Mouse (Mus musculus) hindlimb bud, embryonic 11.5 days (tissue): ENCODE measurements around the gene Vangl2.

ENCODE experiments used
- DNase-seq: peaks from one replicate; pipeline ENCODE4 v3.0.0-alpha.2; 2012; ENCODE audit warnings: low read depth, low spot score; ENCODE audit errors: extremely low spot score

Vangl2 gene

DNA sequence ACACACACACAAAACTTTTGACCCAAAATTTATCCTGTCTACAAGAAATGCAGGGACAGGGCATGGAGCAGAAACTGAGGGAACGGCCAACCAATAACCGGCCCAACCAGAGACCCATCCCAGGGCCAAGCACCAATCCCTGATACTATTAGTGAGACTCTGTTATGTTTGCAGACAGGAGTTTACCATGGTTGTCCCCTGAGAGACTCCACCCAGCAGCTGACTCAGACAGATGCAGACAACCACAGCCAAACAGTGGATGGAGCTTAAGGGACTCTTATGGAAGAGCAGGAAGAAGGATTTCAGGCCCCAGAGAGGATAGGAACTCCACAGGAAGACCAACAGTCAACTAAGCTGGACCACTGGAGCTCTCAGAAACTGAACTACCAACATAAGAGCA lies 1.7 kb upstream of the Vangl2 start:
- no peak for DNase-seq

DNA sequence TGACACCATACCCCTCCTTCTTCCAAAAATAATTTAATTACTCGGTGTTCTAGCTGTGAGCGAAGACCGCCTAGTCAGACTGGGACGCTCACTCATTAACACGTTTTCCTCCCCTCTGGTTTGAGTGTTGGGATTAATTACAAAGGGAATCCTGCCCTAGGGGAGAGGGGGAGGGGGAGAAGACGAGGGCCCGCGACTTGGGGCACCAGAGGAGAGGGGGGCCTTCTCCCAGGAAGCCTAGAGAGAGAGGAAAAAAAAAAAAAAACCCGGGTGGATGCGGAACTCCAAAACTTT lies 488 bp downstream of the Vangl2 start:
- no peak for DNase-seq

DNA sequence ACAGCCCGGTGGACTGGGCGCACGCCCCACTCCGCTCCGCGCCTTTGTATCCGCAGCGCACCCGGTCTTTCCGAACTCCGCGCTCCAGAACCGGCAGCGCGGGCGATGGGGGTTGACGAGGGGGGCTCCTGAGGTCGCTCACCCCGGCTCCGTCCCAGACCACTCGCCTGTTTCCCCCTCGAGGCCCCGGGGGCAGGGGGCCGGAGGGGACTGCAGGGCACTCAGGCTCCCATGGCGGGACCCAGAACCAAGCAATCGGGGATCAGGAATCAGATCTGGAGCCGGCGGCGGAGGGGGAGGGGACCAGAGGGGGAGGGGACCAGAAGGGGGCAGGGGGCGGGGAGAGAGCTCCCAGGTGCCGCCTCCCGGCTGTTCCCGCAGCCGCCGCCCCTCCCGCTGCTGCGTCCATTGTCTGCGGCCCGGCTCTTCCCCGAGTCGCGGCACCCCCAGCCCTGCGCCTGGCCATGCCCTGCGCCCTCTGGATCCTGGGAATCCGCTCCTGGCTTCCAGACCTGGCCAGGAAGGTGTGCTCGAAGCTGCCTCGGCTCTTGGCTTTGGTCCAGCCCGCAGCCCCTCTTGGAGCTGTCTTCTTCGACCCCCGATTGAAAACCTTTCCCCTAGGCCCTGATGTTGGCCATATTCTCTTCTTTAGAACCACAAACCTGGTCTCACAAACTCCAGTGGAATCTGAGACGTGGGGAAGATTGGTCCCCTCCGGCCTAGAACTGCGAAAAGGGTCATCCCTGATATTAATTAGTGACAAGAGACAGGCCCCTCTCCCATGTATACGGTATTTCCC lies 1.0 kb downstream of the Vangl2 start:
- no peak for DNase-seq

DNA sequence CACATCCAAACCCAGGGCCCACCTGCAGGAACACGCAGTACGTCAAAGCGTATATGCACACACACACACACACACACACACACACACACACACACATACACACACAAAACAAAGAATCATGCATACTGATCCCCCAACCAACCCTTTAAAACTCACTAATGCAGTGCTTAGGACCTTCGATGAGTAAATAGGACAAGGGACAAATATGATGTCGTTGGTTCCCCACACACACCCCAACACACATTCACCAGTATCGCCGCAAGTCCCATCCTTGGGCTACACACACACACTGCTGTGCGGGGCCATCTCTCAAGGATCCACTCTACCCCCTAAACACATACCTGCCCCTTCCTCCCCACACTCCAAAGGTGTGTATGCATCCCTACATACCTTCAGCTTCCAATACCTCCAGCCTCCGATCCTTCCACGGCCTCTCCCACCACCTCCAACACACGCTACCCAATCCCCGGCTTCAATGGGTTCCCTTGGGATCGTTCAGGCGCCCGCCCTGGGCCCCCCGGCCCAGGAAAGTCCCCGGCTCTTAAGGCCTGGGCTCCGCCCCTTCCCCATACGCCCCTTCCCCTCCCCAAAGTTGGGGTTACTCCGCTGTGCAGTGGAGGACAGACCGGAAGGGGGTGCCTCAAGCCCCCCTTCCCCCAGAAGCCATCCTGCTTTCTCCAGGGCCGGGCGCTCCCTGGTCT lies 1.9 kb downstream of the Vangl2 start:
- DNase-seq, result no peak

DNA sequence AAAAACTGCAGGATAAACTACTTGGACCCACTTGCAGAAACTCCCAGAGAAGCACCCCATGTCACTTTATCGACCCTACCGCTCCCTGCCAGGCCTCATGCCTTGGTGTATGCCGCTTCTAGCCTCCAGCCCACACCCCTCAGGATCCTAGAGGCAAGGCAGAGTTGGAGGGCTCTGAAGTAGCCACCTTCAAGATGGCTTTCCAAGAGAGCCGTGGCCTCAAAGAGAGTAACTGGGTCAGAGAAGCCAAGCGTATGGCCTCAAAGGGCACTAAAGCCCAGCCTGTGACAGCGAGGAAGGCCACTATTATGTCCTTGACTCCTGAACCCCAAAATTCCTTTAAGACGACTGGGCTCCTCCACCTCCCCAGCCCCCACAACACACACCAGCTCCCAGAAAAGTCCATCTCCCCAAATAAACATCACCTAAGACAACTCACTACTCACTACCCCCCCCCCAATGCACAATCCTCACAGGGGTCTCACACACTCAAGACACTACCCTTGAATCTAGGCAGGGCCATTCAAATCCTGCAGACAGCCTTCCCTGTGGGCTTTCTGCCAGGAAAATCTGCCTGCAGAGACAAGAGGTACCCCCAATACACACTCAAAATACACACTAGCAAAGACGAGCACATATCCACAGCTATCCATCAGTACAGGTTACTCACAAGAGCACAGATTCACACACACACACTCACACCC lies 2.9 kb downstream of the Vangl2 start:
- DNase-seq, result no peak

DNA sequence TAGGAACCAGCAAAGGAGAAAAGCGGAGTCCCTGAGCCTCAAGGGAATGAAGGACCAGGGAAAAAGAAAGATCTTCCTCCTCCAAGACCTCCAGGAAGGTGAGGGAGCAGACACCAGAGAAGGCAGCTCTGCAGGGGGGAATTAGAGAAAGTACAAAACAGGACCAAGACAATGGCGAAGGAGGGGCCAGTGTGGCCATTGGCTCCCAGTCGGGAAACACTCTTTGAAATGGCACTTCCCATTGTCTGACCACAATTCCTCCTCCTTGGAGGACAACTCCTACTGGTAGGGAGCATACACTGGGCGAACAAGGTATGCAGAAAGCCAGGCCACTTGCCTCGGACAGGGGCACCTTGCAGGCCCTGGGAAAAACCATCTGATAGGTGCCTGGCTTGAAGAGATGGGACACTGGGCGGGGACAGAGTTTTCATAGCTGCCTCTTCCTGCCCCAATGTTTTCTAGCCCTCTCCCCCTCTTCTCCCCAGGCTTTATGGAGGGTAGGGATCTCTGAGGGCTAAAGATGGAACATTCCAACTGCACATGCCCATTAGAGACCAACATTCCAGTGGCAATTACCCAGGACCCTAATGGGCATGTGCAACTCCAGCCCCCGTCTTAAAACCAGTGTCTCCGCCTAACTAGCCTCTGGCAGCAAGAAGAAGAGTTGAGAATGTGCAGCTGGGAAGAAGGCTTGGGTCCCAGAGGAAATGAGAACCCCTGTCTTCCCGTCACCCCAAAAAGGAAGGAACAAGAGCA lies 3.9 kb downstream of the Vangl2 start:
- no peak for DNase-seq

DNA sequence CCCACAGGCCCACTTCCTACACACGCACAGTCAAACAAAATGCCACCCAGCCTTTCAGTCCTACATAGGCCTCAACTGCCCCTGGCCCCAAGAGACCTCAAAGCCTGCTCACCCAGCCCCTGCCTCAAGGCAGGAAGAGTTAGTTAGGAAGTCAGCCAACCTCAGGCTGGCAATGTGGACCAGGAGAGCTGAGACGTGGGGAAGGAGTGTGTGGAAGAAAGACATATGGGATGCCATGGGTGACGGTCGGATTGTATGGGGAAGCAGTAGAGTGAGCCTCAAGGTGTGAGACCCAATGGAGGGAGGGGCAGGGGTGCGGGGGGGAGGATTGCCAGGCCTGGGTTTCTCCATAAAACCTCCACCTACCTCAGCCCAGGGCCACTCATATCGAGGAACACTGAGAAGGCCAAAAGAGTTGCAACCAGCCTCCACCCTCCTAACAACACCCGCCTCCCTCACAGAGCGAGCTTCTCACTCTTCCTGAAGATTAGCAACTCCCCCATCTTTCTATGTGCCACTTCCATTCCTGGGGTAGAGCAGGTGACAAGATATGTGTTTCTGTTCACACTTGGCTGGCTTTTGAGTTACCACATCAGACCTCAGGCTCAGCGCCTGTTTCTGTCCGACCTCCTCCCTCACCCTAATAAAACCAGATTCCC lies 8.3 kb downstream of the Vangl2 start:
- DNase-seq, result no peak

DNA sequence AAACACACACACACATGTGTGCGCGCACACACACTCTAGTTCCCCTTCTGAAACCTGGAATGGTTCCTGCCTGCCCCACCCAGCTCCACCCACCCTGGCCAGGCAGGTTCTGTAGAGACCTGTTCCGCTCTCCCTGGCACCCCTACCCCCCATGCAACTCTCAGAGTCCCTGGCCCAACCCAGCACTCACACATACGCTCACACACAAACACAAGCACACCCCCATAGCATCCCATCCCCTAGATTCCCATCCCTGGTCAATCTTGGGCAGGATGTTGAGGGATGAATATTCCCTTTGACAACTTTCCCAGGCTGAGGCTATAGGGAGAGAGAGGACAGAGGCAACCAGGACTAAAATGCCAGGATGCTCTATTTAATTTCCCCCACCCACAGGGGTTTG lies 8.9 kb downstream of the Vangl2 start:
- no peak for DNase-seq

DNA sequence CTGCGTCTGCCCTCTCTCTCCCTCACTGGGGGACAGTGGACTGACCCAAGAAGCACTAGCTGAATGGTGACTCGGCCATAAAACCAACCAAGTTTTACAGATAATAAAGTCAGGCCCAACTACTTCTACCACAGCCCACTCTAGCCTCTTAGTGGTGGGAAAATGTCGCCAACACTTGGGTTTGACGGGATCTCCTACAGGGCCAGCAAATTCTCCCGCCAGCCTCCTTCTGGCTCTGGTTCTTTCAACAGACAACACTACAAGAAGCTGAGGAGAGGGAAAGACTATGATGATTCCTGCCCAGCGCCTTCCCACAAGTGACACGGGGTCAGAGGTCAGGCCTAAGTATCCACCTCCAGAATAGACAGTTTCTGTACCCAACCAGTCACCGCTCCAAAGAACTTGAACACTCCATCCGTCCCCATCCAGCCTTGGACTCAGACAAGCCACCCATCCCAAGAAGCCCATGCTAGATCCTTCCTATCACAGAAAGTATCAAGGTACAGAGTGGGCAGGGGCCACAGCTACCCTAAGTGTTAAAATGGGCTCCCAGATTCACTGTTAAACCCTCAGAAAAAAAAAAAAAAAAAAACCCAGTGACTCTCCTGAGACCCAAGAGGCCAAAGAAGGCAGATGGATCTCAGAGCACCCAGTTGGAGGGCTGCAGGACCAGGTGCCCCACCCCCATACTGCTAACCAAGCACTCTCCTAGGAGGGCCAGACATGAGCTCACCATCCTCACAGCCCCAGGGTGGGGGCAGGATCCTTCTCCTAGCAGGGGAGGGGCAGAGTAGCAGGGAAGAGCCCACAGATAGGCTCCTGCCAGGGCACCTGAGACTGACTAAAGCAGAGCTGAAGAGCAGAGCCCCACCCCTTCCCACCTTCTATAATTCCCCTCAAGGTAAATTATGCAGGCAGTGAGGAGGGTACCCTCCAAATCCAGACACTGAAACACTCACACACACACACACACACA lies 9.6 kb downstream of the Vangl2 start:
- DNase-seq, result no peak

DNA sequence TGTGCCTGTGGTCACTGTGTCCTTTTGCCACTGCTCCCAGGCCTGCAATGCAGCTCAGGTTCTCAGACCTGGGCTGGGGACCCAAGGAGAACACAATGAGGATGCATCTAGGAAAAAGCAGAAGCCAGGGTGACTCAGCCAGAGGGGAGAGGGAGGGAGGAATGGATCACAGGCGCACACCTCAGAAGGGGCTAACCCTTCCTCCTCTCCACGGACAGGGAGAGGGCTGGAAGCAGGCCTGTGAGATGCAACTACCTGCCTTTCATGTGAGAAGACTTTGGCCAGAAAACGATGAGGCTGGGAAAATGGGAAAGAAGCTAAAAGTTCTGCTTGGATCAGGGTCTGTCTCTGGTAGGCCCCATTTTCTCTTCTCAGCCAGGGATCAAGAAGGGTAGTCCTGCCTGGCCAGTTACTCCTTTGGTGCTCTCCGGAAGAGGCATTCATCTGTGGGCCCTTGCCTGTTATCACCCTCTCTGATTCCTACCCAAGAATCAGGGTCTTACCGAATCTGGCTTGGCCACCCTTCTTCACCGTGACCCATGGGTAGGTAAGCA lies 10.7 kb downstream of the Vangl2 start:
- DNase-seq, result no peak

DNA sequence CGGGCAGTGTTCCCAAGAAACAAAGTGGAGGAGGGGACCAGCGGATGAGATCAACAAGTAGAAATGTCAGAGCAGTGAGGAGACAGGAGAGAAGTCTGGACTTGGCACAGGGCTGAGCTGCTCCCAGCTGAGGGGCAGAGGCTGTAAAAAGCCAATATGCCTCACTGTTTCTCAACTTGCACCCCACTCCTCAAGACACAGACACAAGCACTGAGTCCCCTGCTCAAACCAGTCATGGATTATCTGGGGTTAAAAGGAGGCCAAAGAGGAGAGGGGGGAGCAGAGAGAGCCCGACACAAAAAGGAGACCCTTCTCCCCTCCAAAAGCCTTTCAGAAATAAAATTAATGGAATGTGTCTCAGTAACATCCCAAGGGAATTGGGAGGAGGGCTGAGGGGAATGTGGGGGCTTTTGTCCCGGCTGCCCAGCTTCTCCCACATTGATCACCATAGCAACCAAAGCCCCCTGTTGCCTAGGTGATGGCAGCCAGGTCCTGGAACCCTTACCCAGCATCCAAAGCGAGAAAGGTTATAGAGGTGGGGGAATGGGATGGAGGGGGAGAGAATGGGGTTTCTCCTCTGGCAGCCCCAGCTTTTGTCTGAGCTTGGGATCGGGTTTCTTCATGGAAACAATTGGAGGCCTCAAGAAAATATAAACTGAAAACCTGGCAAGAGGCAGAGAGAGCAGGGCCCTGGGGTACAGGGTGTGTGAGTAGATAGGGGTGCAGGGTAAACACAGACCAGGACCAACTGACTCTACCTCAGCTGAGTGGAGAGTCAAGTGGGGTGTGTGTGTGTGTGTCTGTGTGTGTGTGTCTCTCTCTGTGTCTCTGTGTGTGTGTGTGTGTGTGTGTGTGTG lies 11.4 kb downstream of the Vangl2 start:
- no peak for DNase-seq

DNA sequence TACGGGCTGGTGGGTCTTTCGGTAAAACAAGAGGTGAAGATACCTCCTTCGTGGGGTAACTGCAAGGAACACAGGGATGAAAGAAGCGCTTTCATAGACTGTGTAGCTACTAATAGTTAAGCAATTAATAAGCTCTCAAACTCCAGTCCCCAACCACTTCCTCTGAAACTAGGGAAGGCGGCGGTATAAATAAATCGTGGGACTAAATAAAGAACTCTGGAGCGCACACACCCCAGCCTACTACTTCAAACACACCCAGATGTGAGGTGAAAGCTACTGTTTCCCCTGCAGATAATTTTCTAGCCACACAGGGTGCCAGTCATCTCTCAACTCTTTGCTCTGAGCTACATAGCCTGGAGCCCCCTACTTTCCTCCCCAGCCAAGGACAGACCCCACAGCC lies 12.2 kb downstream of the Vangl2 start:
- no peak for DNase-seq

DNA sequence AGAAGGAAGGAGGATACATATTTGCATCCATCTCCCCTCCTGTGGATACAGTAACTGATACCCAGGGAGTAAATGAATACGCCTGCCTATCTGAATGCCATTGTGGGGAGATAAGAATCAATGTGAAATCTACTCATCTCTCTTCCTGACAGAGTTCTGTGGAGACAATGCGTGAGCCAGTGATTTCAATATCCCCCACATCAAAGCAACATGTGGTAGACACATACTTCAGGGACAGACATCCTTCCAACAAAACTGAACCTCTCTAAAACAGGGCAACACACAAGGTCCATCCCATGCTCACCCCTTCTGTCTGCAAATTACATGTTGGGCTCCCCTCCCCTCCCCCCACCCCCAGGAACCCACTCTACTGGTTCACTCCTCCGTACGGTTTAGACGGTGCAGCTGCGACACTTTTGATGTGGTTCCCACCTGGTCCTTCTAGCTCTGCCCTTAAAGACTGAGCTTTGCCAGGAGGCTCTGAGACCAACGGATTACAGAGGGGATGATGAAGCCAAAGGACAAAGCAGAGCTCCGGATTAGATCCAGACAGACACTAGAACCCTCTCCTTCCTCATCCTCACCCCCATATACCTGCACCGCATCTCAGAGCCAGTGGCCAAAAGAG lies 12.8 kb downstream of the Vangl2 start:
- no peak for DNase-seq

DNA sequence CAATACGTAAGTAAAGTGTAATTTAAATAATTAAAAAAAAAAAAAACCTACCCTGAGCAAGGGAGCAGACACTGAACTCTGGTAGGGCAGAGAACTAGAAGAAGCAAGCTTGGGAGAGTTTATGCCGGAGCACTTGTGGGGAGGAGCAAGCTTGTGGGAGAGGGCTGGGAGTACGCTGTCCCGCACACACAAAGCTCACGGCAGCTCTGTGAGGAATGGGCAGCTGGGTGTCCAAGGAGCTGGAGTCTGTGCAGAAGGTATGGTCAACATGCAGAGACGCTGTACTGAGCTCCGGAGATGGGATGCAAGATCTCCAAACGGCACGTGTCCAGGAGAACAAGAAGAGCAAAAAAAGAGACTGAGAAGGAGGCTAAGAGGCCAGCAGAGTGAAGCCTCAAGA lies 13.5 kb downstream of the Vangl2 start:
- DNase-seq, result no peak

DNA sequence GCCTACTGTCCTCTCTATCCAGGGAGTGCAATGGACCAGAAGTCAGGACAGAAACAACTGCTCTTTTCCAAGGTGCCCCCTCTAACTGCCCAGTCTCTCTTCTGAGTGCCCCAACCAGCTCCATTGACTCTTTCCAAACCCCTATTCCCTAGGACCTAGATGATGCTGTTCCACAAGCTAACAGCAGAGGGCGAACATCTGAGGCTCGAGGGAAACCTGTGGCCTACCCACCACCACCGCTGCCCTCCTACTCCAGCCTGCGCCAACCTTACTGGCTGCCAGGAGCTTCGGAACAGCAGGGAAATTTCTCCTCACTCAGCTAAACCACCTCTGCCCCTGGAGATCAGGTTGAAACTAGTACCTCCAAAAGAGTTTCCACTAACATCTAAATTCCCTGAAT lies 16.2 kb downstream of the Vangl2 start:
- DNase-seq, result no peak

DNA sequence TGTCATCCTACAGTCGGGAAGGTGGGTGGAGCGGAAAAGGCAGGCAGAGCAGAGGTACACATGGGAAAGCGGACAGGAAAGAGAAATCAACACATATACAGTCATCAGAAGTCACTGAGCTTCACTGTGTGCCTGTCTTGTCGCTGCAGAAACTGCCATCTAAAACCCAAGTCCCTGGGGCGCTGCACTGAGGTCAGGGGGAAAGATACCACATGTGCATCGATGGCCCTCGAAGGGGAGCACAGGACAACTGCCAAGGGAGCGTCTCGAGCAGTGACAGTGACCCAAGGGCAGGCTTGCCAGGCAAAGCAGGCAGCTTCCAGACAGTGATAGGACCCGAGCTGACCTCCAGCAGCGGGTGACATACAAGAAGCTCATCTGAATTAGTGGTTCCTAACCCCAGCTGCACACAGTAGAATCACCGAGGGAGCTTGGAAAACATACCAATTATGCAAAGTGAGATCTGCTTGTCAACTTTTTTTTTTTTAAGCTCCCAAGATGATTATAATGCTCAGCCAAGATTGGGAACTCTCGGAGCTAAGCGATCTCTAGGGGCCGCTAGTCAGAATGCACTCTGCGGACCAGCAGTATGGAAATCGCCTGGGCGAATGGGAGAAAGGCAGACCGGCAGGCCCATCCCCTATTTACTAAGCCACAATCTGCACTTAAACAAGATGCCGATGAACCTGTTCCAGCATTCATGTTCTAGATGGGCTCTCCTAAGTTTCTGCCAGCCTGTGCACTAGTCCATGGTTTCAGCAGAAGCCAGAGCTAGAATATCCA lies 18.0 kb downstream of the Vangl2 start:
- no peak for DNase-seq

DNA sequence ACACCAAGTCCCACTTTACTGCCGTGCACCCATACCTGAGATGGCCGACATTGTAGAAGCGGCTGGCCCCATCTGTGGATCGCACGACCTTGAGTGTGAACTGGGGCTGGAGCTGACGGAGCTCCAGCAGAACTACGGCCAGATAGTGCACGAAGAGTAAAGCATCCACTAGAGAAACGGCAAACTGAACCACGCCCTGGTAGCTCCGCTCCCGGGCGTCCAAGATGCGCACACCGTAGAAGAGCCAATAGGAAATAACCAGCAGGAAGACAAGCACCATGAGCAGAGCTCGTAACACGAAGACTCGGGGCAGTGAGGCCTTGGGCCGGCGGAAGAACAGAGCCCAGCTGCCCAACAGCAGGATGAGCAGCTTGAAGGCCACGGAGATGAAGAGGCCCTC lies 18.8 kb downstream of the Vangl2 start:
- DNase-seq, result no peak
